Comparison of ENCODE assay signal across 11 mouse cellular contexts in the genomic region with DNA sequence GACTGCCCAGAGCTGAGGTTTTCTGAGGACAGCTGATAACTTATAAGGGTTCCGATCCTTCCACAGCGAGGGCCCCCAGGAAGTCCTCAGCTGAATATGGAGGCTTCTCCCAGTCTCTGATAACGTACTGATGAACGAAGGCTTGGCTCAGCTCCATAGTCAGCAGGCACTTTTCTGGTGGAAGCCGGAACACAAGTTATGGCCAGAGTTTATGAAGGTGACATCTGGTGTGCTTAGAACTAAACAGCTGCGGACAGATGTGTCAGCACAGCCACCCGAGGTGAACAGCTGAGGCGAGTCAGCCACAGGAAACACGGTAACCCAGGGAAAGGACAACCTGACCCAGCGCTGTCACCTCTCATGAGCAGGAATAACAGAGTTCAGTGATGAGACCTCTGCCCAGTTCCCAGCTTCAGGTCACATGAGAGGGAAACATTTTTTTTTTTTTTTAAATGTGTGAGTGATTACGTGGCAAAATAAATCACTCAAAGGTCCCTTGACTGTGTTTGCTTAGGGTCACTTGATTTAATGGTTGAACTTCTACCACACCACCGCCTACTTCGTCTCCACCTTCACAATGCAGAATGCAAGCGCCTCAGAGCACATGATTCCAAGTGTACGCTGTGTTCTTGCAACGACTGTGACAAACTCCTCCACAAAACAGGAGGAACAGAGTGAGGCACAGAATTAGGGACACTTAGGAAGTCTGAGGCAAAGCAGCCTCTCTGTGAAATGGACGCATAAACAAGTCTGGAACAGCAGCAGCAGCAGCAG. TPM values are rescaled to one million over a fixed set of nuclear protein-coding genes. Genes with fewer than 3 reads are reported as not detected.
A peak's percentile ranks its signal among the peaks of the same experiment; 100 is the strongest.
DNase-seq lines count a peak whose midpoint lies in the region; ATAC-seq lines count a peak whose summit lies in the region.
"Had no signal": no experiment of that assay in that cellular context is flagged by ENCODE, and none has a peak within 500 bp of the region (broad histone marks: within the 10 kb centered on the region; RNA-seq: fewer than 3 reads in every experiment).

No protein-coding gene starts in this region.

- H3K9ac ChIP-seq in heart, embryonic 11.5 days (ENCODE audit: low read depth, low read length): no peak overlapping the region
- no peak overlapping the region for H3K9ac ChIP-seq in heart, embryonic 14.5 days (ENCODE audit: low read length)
- H3K9ac ChIP-seq in kidney, embryonic 14.5 days (ENCODE audit: low read depth, low read length): no peak overlapping the region

- H3K4me3 ChIP-seq in heart, embryonic 11.5 days (ENCODE audit: low read depth, low read length): no peak overlapping the region
- H3K4me3 ChIP-seq in heart, embryonic 14.5 days (ENCODE audit: control insufficient read depth in 1 of 2, insufficient read depth in 1 of 2, low read depth in 1 of 2, low read length in 2 of 2): no peak overlapping the region
- no peak overlapping the region for H3K4me3 ChIP-seq in kidney, embryonic 14.5 days (ENCODE audit: low read length)
- no peak overlapping the region for H3K4me3 ChIP-seq in hindbrain, embryonic 10.5 days

- ATAC-seq in heart, embryonic 11.5 days (replicated peaks; ENCODE audit: insufficient number of reproducible peaks, low FRiP score, low TSS enrichment): no peak
- ATAC-seq in heart, embryonic 14.5 days (ENCODE audit: insufficient number of reproducible peaks, insufficient read depth, low FRiP score, low read depth): no peak; the same call in 1 of the 2 replicates
- peak; percentile 84 for ATAC-seq in kidney, embryonic 14.5 days (ENCODE audit: low FRiP score, low TSS enrichment)
- ATAC-seq in megakaryocyte-erythroid progenitor cell, adult 5-6 weeks (replicated peaks; ENCODE audit: low FRiP score, low TSS enrichment, poor library complexity, severe bottlenecking): peak; percentile 45
- no peak for ATAC-seq in cerebellum, adult (ENCODE audit: insufficient number of reproducible peaks, low FRiP score, low TSS enrichment)

- H3K4me2 ChIP-seq in heart, embryonic 11.5 days: no peak overlapping the region
- peak overlapping the region; percentile 18; the same call in 1 of the 2 replicates for H3K4me2 ChIP-seq in heart, embryonic 14.5 days (ENCODE audit: low read length)
- no peak overlapping the region for H3K4me2 ChIP-seq in kidney, embryonic 14.5 days (replicated peaks; ENCODE audit: low read depth, low read length)

- no peaks in the 10 kb centered on the region for H3K9me3 ChIP-seq in heart, embryonic 11.5 days (replicated peaks; ENCODE audit: control insufficient read depth, low read length)
- H3K9me3 ChIP-seq in heart, embryonic 14.5 days (ENCODE audit: control insufficient read depth, low read length): no peaks in the 10 kb centered on the region
- no peaks in the 10 kb centered on the region for H3K9me3 ChIP-seq in kidney, embryonic 14.5 days (ENCODE audit: control insufficient read depth, low read length)
- no peaks in the 10 kb centered on the region for H3K9me3 ChIP-seq in hindbrain, embryonic 10.5 days

- H3K27ac ChIP-seq in heart, embryonic 11.5 days (ENCODE audit: low read depth, low read length): no peak overlapping the region
- H3K27ac ChIP-seq in heart, embryonic 14.5 days (replicated peaks in 1 of 2; ENCODE audit: control insufficient read depth in 1 of 2, insufficient read depth in 1 of 2, low read depth in 2 of 2, low read length in 2 of 2): no peak overlapping the region
- H3K27ac ChIP-seq in kidney, embryonic 14.5 days (ENCODE audit: low read depth, low read length): no peak overlapping the region
- no peak overlapping the region for H3K27ac ChIP-seq in hindbrain, embryonic 10.5 days

- no peaks in the 10 kb centered on the region for H3K27me3 ChIP-seq in heart, embryonic 11.5 days (ENCODE audit: control insufficient read depth, insufficient read depth, low read length)
- no peaks in the 10 kb centered on the region for H3K27me3 ChIP-seq in heart, embryonic 14.5 days (ENCODE audit: control insufficient read depth, insufficient read depth, low read length)
- H3K27me3 ChIP-seq in kidney, embryonic 14.5 days (ENCODE audit: control insufficient read depth, insufficient read depth, low read length): no peaks in the 10 kb centered on the region
- no peaks in the 10 kb centered on the region for H3K27me3 ChIP-seq in hindbrain, embryonic 10.5 days (ENCODE audit: insufficient read depth, poor library complexity, severe bottlenecking)

- DNase-seq in heart, adult 11 months: peak; percentile 95
- DNase-seq in hindbrain, embryonic 10.5 days (ENCODE audit: low spot score): no peak
- DNase-seq in B cell, adult 2 months: no peak

- no peaks in the 10 kb centered on the region for H3K4me1 ChIP-seq in heart, embryonic 11.5 days (ENCODE audit: control insufficient read depth, insufficient read depth, low read length)
- peaks cover 4 to 10% of the 10 kb centered on the region in 2 experiments; a peak in 2 of 4 replicates for H3K4me1 ChIP-seq in heart, embryonic 14.5 days (ENCODE audit: control insufficient read depth in 2 of 2, insufficient read depth in 2 of 2, low read length in 2 of 2)
- H3K4me1 ChIP-seq in kidney, embryonic 14.5 days (ENCODE audit: control insufficient read depth, insufficient read depth, low read length): 0 out of 2 replicates have a peak, but pooled peaks cover 2% of the 10 kb centered on the region
- 0 out of 2 replicates have a peak, but pooled peaks cover 4% of the 10 kb centered on the region for H3K4me1 ChIP-seq in hindbrain, embryonic 10.5 days (replicated peaks)

- 67% methylated on average over 17 of the region's 17 CpGs for WGBS in heart, embryonic 11.5 days (ENCODE audit: insufficient replicate concordance)
- 56% methylated on average over 17 of the region's 17 CpGs for whole genome bisulfite sequencing in heart, embryonic 14.5 days
- WGBS in kidney, embryonic 14.5 days: 27% methylated on average over 17 of the region's 17 CpGs
- WGBS in hindbrain, embryonic 10.5 days: 84% methylated on average over 17 of the region's 17 CpGs

- H3K36me3 ChIP-seq in heart, embryonic 11.5 days (ENCODE audit: control insufficient read depth, insufficient read depth, low read length): no peaks in the 10 kb centered on the region
- no peaks in the 10 kb centered on the region for H3K36me3 ChIP-seq in heart, embryonic 14.5 days (ENCODE audit: control insufficient read depth, insufficient read depth, low read length)
- no peaks in the 10 kb centered on the region for H3K36me3 ChIP-seq in kidney, embryonic 14.5 days (ENCODE audit: control insufficient read depth, insufficient read depth, low read length)
- peaks cover 14% of the 10 kb centered on the region for H3K36me3 ChIP-seq in hindbrain, embryonic 10.5 days

RNA-seq across cellular contexts. Expression of gene Txndc2, which starts 24.6 kb away (rescaled TPM):
- polyA plus RNA-seq in heart, embryonic 11.5 days (2014; fragmentation: Nextera tagmentation; extraction: Ambion mirVana): not detected in 2 replicates
- not detected in 2 replicates for polyA plus RNA-seq in heart, embryonic 14.5 days (2014; fragmentation: Nextera tagmentation; extraction: Ambion mirVana)
- not detected in 2 replicates for polyA plus RNA-seq in kidney, embryonic 14.5 days (2014; fragmentation: Nextera tagmentation; extraction: Ambion mirVana)
- total RNA-seq in megakaryocyte-erythroid progenitor cell, adult 5-6 weeks (2014; fragmentation: Nextera tagmentation): not detected in 2 replicates
- total RNA-seq in megakaryocyte-erythroid progenitor cell, adult 5-6 weeks (2017): not detected in 2 replicates
- 0.09 and 0.17 TPM in 2 replicates for polyA plus RNA-seq in hindbrain, embryonic 10.5 days (2016; fragmentation: Nextera tagmentation; extraction: Ambion mirVana)
- total RNA-seq: gastrocnemius, adult 8-10 months had no signal
- polyA plus RNA-seq: cortical plate, adult 2 months; liver, embryonic 16.5 days had no signal

RNA-seq across cellular contexts. Expression of gene Vapa, which starts 53.2 kb away (rescaled TPM):
- polyA plus RNA-seq in heart, embryonic 11.5 days (2014; fragmentation: Nextera tagmentation; extraction: Ambion mirVana): 172 and 173 TPM in 2 replicates
- polyA plus RNA-seq in heart, embryonic 14.5 days (2014; fragmentation: Nextera tagmentation; extraction: Ambion mirVana): 172 and 177 TPM in 2 replicates
- polyA plus RNA-seq in kidney, embryonic 14.5 days (2014; fragmentation: Nextera tagmentation; extraction: Ambion mirVana): 190 and 201 TPM in 2 replicates
- 93.1 and 132 TPM in 2 replicates for total RNA-seq in megakaryocyte-erythroid progenitor cell, adult 5-6 weeks (2014; fragmentation: Nextera tagmentation)
- total RNA-seq in megakaryocyte-erythroid progenitor cell, adult 5-6 weeks (2017): 94.5 and 99.9 TPM in 2 replicates
- 184 and 190 TPM in 2 replicates for polyA plus RNA-seq in hindbrain, embryonic 10.5 days (2016; fragmentation: Nextera tagmentation; extraction: Ambion mirVana)

Comparison
In these comparisons a context has a peak if more than half of its experiments do, and no peak if none do; other contexts are left out.
1. ATAC-seq: peak in kidney, embryonic 14.5 days (single experiment) and megakaryocyte-erythroid progenitor cell, adult 5-6 weeks (single experiment); none in heart, embryonic 11.5 days (single experiment), heart, embryonic 14.5 days (single experiment) and cerebellum, adult (single experiment).